Mouse (Mus musculus): ENCODE measurements around the gene Olfr282. TPM values are rescaled to one million over a fixed set of nuclear protein-coding genes. Genes with fewer than 3 reads are reported as not detected.
"Not testable (repeated sequence)": the region's sequence is repeated elsewhere in the genome, so short reads cannot be mapped to it uniquely, and the experiment has no call there.

Gene Olfr282
- total RNA-seq (2014; fragmentation: Nextera tagmentation) (not detected in 2 replicates), total RNA-seq (2017) (not detected in 2 replicates)

DNA sequence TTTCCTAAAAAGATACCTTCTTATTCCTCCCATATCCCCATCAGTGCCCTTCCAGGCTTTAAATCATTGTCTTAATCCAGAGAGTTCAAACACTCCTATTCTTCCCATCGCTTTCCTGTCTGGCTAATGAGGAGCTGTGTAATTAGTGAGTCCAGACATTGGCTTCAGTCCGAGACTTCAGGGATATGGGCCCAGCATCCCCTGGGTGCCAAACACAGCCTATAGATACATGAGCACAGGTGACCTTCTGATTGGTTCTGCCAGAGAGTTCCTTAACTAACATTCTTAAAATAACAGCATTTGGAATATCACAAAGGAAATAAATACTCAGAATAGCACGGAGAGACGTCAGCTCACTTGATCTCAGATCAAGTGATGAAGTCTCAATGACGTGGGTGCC is at the start of gene Olfr282:
Gene Olfr282 (plus strand): TSS at position 301 of the 400 bp plus-strand sequence.
- ATAC-seq (replicated peaks; ENCODE audit: poor library complexity, severe bottlenecking), result not testable (repeated sequence)

GRCm38 (mm10) chr15:98387621-98388020 is 43.4 kb upstream of the Olfr282 start:
- no peak for ATAC-seq (replicated peaks; ENCODE audit: poor library complexity, severe bottlenecking)

DNA sequence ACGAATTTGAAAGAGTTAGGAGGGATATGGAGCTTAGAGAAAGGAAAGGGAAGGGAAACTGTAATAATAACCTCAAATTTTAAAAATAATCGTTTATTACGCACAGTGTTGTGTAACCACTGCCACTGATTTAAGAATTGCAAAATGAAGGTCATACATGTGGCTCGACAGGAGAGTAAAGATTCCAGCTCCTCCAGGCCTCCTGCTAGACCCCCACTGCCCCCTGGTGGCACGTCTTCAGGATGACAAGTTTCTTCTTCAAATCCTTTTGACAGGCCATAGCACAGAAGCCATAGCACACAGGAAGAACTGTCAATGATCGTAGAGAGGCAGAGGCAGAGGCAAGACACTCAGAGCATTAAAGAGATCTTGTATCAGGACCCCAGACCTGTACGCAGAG is 41.2 kb upstream of the Olfr282 start:
- ATAC-seq (replicated peaks; ENCODE audit: poor library complexity, severe bottlenecking), result peak; percentile 100

- no peak for ATAC-seq (replicated peaks; ENCODE audit: poor library complexity, severe bottlenecking)
These were observed 39.7 kb upstream of the Olfr282 start for GRCm38 (mm10) chr15:98391081-98391902.

DNA sequence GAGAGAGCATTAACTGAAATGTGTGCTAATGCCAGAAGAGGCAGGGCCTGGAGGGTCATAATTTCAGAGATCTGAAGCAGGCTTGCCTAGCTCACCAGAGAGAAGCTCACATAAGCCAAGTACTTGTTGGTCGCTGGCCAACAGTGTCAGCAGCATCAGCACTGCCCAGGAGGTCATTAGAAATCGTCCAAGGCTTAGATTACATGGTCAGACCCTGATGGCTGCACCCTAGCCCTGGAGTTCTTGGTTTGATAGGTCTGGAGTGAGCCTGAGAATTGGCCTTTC is 39.2 kb upstream of the Olfr282 start:
- no peak for ATAC-seq (replicated peaks; ENCODE audit: poor library complexity, severe bottlenecking)

- ATAC-seq (replicated peaks; ENCODE audit: poor library complexity, severe bottlenecking), result no peak
These were observed 33.9 kb upstream of the Olfr282 start for GRCm38 (mm10) chr15:98397136-98397535.

GRCm38 (mm10) chr15:98402356-98402755 is 28.7 kb upstream of the Olfr282 start:
- ATAC-seq (replicated peaks; ENCODE audit: poor library complexity, severe bottlenecking), result no peak

- no peak for ATAC-seq (replicated peaks; ENCODE audit: poor library complexity, severe bottlenecking)
These were observed 22.5 kb upstream of the Olfr282 start for GRCm38 (mm10) chr15:98408406-98409060.

GRCm38 (mm10) chr15:98409635-98410034 is 21.4 kb upstream of the Olfr282 start:
- ATAC-seq (replicated peaks; ENCODE audit: poor library complexity, severe bottlenecking), result no peak

DNA sequence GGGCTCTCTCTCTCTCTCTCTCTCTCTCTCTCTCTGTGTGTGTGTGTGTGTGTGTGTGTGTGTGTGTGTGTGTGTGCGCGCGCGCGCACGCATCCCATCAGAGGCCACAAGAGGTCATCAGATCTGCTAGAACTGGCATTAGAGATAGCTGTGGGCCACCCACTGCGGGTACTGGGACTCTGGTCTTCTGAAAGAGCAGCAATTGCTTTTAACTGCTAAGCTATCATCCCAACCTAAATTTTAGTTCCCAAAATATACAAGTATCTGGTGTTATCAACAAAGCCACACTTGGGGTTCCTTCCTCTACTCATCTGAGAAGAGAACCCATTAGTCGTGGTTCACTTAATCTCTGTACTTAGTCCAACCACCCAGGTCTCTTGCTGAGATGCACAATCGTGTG is 20.8 kb upstream of the Olfr282 start:
- ATAC-seq (replicated peaks; ENCODE audit: poor library complexity, severe bottlenecking), result no peak

- ATAC-seq (replicated peaks; ENCODE audit: poor library complexity, severe bottlenecking), result no peak
These were observed 15.0 kb upstream of the Olfr282 start for GRCm38 (mm10) chr15:98415996-98416395.

- not testable (repeated sequence) for ATAC-seq (replicated peaks; ENCODE audit: poor library complexity, severe bottlenecking)
These were observed 14.2 kb upstream of the Olfr282 start for GRCm38 (mm10) chr15:98416802-98417201.

DNA sequence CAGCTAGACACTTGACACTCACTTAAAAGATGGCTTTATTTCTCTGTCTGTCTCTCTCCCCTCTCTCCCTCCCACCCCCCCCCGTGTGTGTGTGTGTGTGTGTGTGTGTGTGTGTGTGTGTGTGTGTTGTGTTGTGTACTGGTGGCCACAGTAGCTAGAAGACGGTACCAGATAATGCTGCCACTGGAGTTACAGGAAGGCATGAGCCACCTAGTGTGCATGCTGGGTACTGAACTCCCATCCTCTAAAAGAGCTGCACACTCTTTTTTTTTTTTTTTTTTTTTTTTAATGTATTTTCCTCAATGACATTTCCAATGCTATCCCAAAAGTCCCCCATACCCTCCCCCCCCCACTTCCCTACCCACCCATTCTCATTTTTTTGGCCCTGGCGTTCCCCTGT is 13.7 kb upstream of the Olfr282 start:
- ATAC-seq (replicated peaks; ENCODE audit: poor library complexity, severe bottlenecking), result not testable (repeated sequence)

DNA sequence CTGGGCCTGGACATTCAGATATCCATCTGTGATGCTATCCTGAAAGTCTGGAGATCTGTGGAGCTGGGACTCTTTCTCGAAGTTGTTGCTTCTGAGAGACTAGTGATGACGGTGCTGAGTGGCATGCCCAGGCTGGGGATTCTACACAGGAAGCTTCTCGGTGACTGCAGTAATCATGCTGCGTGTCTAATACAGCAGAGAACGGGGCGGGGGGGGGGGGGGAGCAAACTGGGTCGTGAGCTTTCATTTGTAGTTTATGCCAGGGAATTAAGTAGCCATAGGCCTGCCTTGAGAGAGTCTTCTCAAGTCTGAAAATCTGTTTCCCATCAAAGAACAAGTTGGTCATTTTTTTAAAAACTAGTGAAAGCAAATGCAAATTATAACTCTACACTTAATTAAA is 12.9 kb upstream of the Olfr282 start:
- ATAC-seq (replicated peaks; ENCODE audit: poor library complexity, severe bottlenecking), result no peak

DNA sequence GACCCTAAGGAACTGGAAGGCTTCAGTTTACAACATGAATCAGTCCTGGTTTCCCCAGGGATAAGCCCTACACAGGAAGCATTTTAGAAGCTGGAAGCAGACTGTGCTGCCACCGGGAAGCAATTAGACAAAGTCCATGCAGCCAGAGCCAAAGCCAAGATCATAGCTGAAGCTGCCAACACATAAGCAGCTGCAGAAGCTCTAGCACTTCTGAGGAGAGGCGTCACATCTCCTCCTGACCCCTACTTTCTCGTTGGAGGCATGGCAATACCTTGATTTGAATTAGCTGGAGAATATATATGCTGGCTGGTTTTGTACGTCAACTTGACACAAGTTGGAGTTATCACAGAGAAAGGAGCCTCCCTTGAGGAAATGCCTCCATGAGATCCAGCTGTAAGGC is 10.1 kb upstream of the Olfr282 start:
- no peak for ATAC-seq (replicated peaks; ENCODE audit: poor library complexity, severe bottlenecking)

DNA sequence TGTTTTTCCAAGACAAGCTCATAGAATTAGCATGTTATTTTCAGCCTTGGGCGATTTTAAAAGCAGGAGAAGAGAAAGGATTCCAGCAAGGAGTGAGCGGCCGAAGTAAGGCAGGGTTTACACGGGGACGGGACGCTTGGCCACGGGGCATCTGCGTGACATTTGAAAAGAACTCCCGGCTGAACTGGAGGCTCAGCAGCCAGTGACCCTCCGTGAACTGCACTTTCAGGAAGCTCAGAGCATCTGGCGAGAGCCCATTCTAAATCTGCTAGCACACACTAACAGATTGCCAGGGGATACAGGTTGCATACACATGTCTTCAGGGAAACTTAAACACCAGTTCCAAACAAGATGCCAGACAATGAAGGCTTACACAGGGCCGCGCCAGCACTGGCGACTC is 6.7 kb upstream of the Olfr282 start:
- no peak for ATAC-seq (replicated peaks; ENCODE audit: poor library complexity, severe bottlenecking)

- no peak for ATAC-seq (replicated peaks; ENCODE audit: poor library complexity, severe bottlenecking)
These were observed 6.3 kb upstream of the Olfr282 start for GRCm38 (mm10) chr15:98424753-98425152.

- ATAC-seq (replicated peaks; ENCODE audit: poor library complexity, severe bottlenecking), result no peak
These were observed 5.8 kb upstream of the Olfr282 start for GRCm38 (mm10) chr15:98425188-98425587.

DNA sequence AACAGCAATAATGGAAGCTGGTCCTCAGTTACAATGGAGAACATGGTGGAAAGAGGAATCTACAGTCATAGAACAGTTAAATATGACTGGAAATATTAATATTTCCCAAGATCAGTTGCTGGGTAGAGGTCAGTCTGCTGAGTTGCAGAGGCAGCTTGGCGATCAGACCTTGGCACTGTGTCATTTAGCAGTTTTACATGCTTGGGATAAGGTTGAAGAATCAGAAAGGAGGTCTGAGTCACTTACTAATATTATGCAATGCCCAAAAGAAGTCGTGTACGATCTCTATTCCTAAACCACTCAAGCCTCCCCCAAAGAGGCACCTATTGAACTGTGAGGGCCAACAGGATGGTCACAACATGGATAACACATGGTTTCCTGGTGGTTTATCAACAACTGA is 13.5 kb downstream of the Olfr282 start:
- no peak for ATAC-seq (replicated peaks; ENCODE audit: poor library complexity, severe bottlenecking)

DNA sequence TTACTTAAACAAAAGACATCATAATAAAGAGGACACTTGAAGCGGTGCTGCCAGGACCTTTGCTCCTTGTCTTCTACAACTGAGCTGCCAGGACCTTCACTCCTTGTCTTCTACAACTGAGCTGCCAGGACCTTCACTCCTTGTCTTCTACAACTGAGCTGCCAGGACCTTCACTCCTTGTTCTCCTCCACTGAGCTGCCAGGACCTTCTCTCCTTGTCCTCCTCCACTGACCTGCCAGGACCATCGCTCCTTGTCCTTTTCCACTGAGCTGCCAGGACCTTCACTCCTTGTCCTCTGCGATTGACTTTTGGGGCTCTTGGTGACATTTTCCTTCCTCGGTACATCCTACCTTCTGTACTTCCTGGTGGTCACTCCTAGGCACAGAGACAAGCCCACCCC is 17.5 kb downstream of the Olfr282 start:
- ATAC-seq (replicated peaks; ENCODE audit: poor library complexity, severe bottlenecking), result no peak

- no peak for ATAC-seq (replicated peaks; ENCODE audit: poor library complexity, severe bottlenecking)
These were observed 21.3 kb downstream of the Olfr282 start, which contains the start of gene Olfr281 for GRCm38 (mm10) chr15:98452288-98452687. Gene Olfr281, plus strand, starts transcription at chr15:98452588.

DNA sequence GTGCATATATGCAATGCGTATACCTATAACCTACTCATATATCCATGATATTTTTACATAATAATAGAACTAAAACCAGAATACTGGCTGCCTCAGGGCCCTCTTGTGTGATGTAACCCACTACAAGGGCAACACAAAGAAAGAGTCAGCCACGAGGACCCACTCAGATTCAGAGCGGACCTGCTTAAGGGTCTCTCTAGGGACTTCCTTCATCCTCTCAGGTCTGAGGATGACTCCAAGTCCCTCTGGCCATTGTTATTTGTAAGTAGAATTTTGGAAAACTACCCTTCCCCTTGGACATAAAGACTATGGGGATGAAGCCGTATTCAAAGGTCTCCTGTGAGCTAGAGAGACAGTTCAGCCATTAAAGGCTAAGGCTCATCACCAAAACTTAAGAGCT is 38.6 kb downstream of the Olfr282 start, which contains the start of gene OR5BS1P:
Gene OR5BS1P (plus strand): TSS at position 301 of the 400 bp plus-strand sequence.
- no peak for ATAC-seq (replicated peaks; ENCODE audit: poor library complexity, severe bottlenecking)
